Mouse (Mus musculus): ENCODE measurements around the gene A1cf. TPM values are rescaled to one million over a fixed set of nuclear protein-coding genes. Genes with fewer than 3 reads are reported as not detected.

A1cf gene
- total RNA-seq (2022) = not detected

DNA sequence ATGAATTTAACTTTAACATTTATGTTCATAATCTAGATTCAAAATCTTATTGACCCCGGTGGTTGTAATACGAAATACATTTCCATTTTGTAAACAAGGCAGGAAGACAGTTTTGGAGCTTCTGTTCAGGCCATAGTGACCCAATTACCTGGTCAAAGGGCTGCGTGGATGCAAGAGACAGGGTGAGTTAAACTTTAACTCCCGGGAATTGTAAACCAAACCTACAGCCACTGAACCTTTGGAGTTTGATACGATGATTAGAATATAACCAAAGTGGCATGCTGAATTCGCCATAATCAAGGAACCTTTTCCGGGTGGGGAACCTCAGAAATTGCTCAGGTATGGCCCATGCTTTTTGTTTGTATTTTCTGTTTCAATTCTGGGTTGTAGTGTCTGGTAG lies at the start of gene A1cf:
Gene A1cf (plus strand): TSS at position 244 of the 400 bp plus-strand sequence.
- no peak for DNase-seq (ENCODE audit: low spot score)

- DNase-seq (ENCODE audit: low spot score) = no peak
These were observed 34.3 kb upstream of the A1cf start for GRCm38 (mm10) chr19:31834250-31834649.

GRCm38 (mm10) chr19:31861909-31862308 lies 6.7 kb upstream of the A1cf start:
- no peak for DNase-seq (ENCODE audit: low spot score)

DNA sequence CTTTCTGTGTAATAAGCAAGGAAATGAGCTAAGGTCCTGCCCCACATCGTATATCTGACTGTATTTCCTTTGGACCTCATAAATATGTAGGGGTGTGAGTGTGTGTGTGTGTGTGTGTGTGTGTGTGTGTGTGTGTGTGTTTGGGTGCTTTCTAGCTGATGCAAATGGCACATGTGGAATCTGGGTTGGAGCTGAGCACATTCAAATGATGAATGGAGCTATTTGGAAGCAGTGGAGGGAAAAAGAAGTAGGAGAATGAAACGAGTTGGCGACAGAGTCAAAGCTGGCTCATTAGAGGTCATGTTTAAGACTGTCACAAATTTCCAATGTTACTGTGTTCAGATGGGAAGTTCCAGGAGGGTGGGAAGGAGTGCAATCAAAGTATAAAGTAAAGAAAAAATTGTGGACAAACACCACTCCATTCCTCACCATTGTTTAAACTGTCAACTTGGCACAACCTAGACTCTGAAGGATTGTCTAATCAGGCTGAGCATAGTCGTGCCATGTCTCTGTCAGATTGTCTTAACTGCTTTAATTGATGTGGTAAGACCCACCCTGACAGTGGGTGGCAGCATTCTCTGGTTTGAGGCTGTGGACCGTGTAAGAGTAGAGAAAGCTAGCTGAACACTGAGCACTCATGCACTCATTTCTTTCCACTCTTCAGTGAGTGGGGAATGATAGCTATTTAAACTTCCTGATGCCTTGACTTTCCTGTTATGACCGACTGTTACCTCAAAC lies 5.9 kb upstream of the A1cf start:
- no peak for DNase-seq (ENCODE audit: low spot score)

GRCm38 (mm10) chr19:31865451-31865850 lies 3.1 kb upstream of the A1cf start:
- no peak for DNase-seq (ENCODE audit: low spot score)

DNA sequence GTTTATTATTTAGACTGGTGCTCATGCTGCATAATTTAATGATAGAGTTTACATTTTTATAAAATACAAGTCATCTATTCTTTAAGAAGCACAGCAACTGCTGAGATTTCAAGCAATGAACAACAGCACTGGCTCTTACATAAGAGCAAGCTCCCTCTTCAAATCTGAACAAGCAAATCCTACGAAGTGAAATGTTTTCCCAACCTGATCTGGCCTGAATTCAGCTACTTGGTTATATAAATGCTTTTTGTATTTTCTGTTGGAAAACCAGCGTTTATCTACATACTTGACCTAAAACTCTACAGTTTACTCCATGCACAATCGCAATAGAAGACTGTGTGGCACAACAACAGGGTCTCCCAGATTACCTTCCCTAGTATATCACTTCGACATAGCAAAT lies 488 bp upstream of the A1cf start:
- no peak for DNase-seq (ENCODE audit: low spot score)

DNA sequence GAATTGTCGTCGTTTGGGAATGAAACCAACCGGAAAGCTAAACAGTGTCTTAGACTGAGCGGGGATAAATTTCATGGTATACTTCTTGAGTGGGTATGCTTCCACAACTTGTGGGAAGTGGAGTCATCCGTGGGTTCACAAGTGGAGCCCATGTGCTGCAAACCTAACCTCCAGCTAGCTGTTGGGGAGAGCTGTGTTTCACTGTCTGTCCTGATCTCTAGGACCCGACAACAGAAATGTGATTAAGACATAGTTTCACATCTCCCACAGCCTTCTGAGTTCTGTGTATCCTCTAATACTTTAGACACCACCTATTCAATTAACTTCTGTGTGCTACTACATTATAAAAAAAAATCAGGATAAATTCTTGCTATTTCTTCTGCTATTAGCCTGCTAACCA lies 407 bp downstream of the A1cf start:
- no peak for DNase-seq (ENCODE audit: low spot score)

DNA sequence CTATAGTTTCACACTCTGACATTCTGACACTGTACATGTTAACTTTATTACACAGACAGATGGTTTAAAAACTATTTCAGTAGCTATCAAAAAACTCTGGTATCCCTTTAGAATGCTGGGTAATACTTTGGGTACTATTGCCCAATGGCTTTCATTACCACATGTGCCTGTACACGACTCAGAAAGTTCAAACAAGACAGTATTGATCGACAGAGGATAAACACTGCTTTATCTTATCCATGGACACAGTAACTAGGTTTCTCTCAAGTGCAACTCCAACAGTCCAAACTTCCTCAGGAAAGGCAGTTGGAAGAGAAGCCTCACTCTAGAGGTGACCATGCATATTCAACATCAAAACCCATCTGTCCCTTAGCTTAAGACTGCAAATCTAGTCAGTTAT lies 2.8 kb downstream of the A1cf start:
- no peak for DNase-seq (ENCODE audit: low spot score)

- DNase-seq (ENCODE audit: low spot score) = no peak
These were observed 9.4 kb downstream of the A1cf start for GRCm38 (mm10) chr19:31877968-31878367.

GRCm38 (mm10) chr19:31884594-31884993 lies 16.0 kb downstream of the A1cf start:
- no peak for DNase-seq (ENCODE audit: low spot score)

DNA sequence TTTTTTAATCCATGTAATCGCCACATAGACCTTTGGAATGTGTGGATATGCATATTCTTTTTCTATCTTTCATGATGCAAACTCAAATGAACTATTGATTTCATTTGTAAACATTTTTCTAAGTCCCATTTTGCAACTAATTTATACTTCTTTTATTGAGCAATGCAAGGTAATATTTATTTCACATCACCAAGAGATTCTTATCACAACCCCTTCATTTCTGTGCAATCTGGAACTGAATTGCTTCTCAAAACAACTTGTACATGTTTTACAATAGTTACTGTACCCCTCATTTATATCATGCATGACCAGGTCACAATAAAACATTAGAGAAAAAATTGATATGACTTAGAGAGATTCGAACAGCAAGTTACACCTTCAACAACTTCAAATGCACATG lies 18.7 kb downstream of the A1cf start:
- DNase-seq (ENCODE audit: low spot score) = no peak

DNA sequence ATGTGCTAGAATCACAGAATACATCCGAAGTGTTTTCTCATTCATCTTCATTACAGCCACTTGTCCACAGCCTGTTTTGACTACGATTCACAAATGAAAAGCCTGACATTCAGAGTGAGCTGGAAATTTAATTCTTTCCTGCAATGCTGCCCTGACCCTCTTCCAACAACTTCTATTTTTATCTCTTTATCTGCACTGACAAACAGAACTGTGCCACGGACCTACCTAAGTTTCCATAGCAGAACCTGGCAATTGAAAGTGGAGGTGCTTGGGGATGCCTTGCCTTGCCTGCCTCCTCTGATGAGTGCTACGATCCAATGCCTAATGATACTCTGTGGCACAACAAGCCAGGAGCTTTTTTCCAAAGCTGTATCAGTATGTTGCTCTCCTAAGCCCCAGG lies 21.4 kb downstream of the A1cf start:
- no peak for DNase-seq (ENCODE audit: low spot score)

GRCm38 (mm10) chr19:31891001-31891893 lies 22.7 kb downstream of the A1cf start:
- no peak for DNase-seq (ENCODE audit: low spot score)

GRCm38 (mm10) chr19:31895971-31896370 lies 27.4 kb downstream of the A1cf start:
- DNase-seq (ENCODE audit: low spot score) = no peak

- no peak for DNase-seq (ENCODE audit: low spot score)
These were observed 28.1 kb downstream of the A1cf start for GRCm38 (mm10) chr19:31896711-31897110.

GRCm38 (mm10) chr19:31905671-31906070 lies 37.1 kb downstream of the A1cf start:
- DNase-seq (ENCODE audit: low spot score) = no peak

GRCm38 (mm10) chr19:31910423-31910822 lies 41.9 kb downstream of the A1cf start:
- DNase-seq (ENCODE audit: low spot score) = no peak

DNA sequence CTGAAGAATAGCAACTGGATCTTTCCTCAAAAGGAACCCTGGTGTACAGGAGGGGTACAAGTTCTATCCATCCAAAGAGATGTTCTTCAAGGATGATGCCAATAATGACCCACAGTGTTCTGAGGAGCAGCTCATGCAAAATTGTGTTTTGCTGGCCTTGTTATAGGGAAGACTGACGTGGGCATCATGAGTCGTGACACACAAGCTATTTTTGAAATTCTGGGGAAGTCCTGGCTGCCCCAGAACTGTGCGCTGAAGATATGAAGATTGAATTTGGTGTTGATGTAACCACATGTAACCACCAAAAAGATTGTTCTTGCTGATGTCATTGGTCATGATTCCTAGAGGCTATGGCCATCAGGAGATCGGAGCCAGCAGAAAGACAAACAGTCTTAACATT lies 45.4 kb downstream of the A1cf start:
- DNase-seq (ENCODE audit: low spot score) = no peak

DNA sequence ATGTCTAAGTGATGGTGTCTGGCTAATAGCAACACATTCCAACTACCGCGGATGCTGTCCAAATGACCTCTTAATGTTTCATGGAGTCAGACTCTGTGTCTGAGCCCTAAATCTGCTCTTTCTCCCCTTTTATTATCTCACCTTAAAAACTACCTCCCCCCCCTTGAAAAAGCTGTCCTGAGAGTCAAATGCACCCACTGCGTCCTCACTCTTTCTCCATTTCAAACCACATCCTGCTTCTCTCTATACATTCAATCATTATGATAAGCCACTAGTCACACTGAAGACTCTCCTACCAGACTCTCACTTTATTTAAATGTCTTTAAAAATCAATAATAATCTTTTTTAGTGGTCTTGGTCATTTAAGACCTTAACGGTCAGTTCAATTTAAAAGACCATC lies 51.8 kb downstream of the A1cf start:
- no peak for DNase-seq (ENCODE audit: low spot score)

- DNase-seq (ENCODE audit: low spot score) = no peak
These were observed 53.3 kb downstream of the A1cf start for GRCm38 (mm10) chr19:31921852-31922251.

GRCm38 (mm10) chr19:31923615-31924352 lies 55.2 kb downstream of the A1cf start:
- no peak for DNase-seq (ENCODE audit: low spot score)

- no peak for DNase-seq (ENCODE audit: low spot score)
These were observed 82.4 kb downstream of the A1cf start for GRCm38 (mm10) chr19:31950793-31951489.
